Mouse (Mus musculus) kidney, adult 2 months (tissue): ENCODE data around the gene Usp46.

Source experiments
- CTCF ChIP-seq: fragments of 200-500 bp; conservative IDR thresholded peaks from 2 replicates; pipeline ENCODE4 v1.5.1; 2011; ENCODE audit warnings: low read depth, mild to moderate bottlenecking, control low read depth, low read length, moderate library complexity, mixed read lengths; ENCODE audit not compliant: insufficient read depth, insufficient read length
- POLR2A ChIP-seq: fragments of 200-500 bp; IDR thresholded peaks from one replicate; pipeline ENCODE4 v1.6.1; 2011; ENCODE audit warnings: low read depth, low read length, control low read depth

- no peak for TF ChIP-seq POLR2A
- no peak for TF ChIP-seq CTCF
Measured at GRCm38 (mm10) chr5:74029787-74030186, 38.4 kb downstream of the Usp46 start.
